Mouse (Mus musculus) embryonic facial prominence, embryonic 14.5 days (tissue): ENCODE measurements at regions not wholly inside any gene's neighbourhood (a gene's known extent, or its start where the extent isn't known, plus 50 kb on each side); places are given as distances from the start of the nearest gene placed in this dataset.
A peak's percentile ranks its signal among the peaks of the same experiment; 100 is the strongest.

Experiments used
- ATAC-seq: fragments of 200-750 bp; cut with Nextera tagmentation; 2 replicates; pipeline ENCODE4 v1.8.0; 2017; ENCODE audit warnings: low read depth, moderate number of reproducible peaks, moderate TSS enrichment
- DNase-seq: peaks from one replicate; pipeline ENCODE4 v3.0.0-alpha.2; 2015; ENCODE audit warnings: low spot score
- H3K27ac ChIP-seq: fragments of 300-500 bp; sonication (generic); replicated peaks from 2 replicates; pipeline ENCODE4 v1.5.1; 2014; ENCODE audit warnings: low read depth, mild to moderate bottlenecking, low read length, moderate library complexity
- H3K27me3 ChIP-seq: fragments of 300-500 bp; sonication (generic); replicated peaks from 2 replicates; pipeline ENCODE4 v1.6.1; 2014; ENCODE audit warnings: low read length; ENCODE audit not compliant: control insufficient read depth, insufficient read depth
- H3K36me3 ChIP-seq: fragments of 300-500 bp; sonication (generic); 2 replicates; pipeline ENCODE4 v1.6.1; 2014; ENCODE audit warnings: low read length, mixed read lengths; ENCODE audit not compliant: control insufficient read depth, insufficient read depth
- H3K4me1 ChIP-seq: fragments of 300-500 bp; sonication (generic); 2 replicates; pipeline ENCODE4 v1.6.1; 2014; ENCODE audit warnings: antibody characterized with exemption, low read length; ENCODE audit not compliant: control insufficient read depth, insufficient read depth
- H3K4me2 ChIP-seq: fragments of 300-500 bp; sonication (generic); 2 replicates; pipeline ENCODE4 v1.6.1; 2014; ENCODE audit warnings: low read depth, mild to moderate bottlenecking, low read length, moderate library complexity, mixed read lengths
- H3K4me3 ChIP-seq: fragments of 300-500 bp; sonication (generic); 2 replicates; pipeline ENCODE4 v1.5.1; 2014; ENCODE audit warnings: low read depth, mild to moderate bottlenecking, low read length
- H3K9ac ChIP-seq: fragments of 300-500 bp; sonication (generic); 2 replicates; pipeline ENCODE4 v1.6.1; 2014; ENCODE audit warnings: low read depth, mild to moderate bottlenecking, low read length, moderate library complexity, mixed read lengths
- H3K9me3 ChIP-seq: fragments of 300-500 bp; sonication (generic); 2 replicates; pipeline ENCODE4 v1.6.1; 2016; ENCODE audit warnings: low read length; ENCODE audit not compliant: control insufficient read depth
- WGBS: fragments of 180-500 bp; shearing (Covaris S2); extraction: QIAGEN DNeasy Blood & Tissue Kit; methylation state at CpG from one replicate; pipeline ENCODE4 v1.1.7; 2014; 5-methylcytosine and 5-hydroxymethylcytosine counted together

DNA sequence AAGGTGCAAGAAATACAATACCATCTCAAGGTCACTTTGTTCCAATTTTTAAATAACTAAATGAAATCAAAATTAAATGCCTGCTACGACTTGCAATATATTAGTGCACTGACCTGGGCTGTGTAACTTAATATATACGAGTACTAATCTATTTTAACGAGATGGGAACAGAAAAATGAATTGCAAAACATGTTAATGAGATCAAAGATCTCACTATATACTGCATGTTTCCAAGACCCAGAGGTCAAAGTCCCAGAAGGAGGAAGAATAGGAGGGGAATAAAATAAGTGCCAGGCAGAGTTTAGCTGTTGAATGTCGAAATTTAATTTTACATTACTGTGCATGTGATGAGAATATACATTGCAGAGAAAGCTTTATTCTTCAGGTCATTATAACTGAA, 614.7 kb downstream of the Kctd8 start:
- H3K27me3 ChIP-seq = no peaks in the 10 kb centered on the region
- no peak overlapping the region for H3K4me3 ChIP-seq
- ATAC-seq = no peak
- no peak overlapping the region for H3K9ac ChIP-seq
- H3K27ac ChIP-seq = no peak overlapping the region
- 73% methylated on average over 4 of the region's 4 CpGs for WGBS
- no peak overlapping the region for H3K4me2 ChIP-seq
- no peaks in the 10 kb centered on the region for H3K36me3 ChIP-seq
- no peaks in the 10 kb centered on the region for H3K9me3 ChIP-seq
- no peak for DNase-seq
- no peaks in the 10 kb centered on the region for H3K4me1 ChIP-seq

GRCm38 (mm10) chr5:68735186-68735585, 606.3 kb downstream of the Kctd8 start:
- H3K27me3 ChIP-seq = no peaks in the 10 kb centered on the region
- H3K4me2 ChIP-seq = no peak overlapping the region
- H3K9ac ChIP-seq = no peak overlapping the region
- ATAC-seq (no peak), DNase-seq (peak; percentile 10)
- WGBS = 33% methylated on average over 5 of the region's 5 CpGs
- no peak overlapping the region for H3K27ac ChIP-seq
- no peaks in the 10 kb centered on the region for H3K4me1 ChIP-seq
- H3K36me3 ChIP-seq = no peaks in the 10 kb centered on the region
- no peak overlapping the region for H3K4me3 ChIP-seq
- no peaks in the 10 kb centered on the region for H3K9me3 ChIP-seq

DNA sequence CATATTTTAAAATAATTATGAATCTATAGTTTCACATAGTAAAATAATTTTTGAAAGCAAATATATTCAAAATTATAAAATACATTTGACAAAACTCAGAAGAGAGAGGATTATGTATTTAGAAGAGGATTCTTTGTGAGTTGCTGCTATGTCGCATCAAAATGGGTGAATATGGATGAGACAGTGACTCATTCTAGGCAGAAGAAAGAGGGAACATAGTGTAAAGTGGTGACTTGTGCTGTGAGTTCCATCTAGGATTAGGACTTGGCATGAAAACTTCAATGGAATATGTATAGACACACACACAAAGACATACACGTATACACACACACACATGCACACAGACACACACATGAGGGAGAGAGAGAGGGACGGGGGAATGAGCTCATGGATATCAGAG, 591.0 kb downstream of the Kctd8 start:
- ATAC-seq = no peak
- no peak overlapping the region for H3K9ac ChIP-seq
- DNase-seq = no peak
- no peaks in the 10 kb centered on the region for H3K27me3 ChIP-seq
- H3K4me3 ChIP-seq = no peak overlapping the region
- no peak overlapping the region for H3K4me2 ChIP-seq
- WGBS = 79% methylated on average over 3 of the region's 3 CpGs
- no peaks in the 10 kb centered on the region for H3K36me3 ChIP-seq
- no peaks in the 10 kb centered on the region for H3K9me3 ChIP-seq
- no peaks in the 10 kb centered on the region for H3K4me1 ChIP-seq
- no peak overlapping the region for H3K27ac ChIP-seq

- no peak overlapping the region for H3K9ac ChIP-seq
- H3K4me1 ChIP-seq = no peaks in the 10 kb centered on the region
- no peak overlapping the region for H3K4me3 ChIP-seq
- H3K36me3 ChIP-seq = no peaks in the 10 kb centered on the region
- no peaks in the 10 kb centered on the region for H3K27me3 ChIP-seq
- no peak overlapping the region for H3K27ac ChIP-seq
- H3K9me3 ChIP-seq = no peaks in the 10 kb centered on the region
- no peak overlapping the region for H3K4me2 ChIP-seq
- DNase-seq (no peak), ATAC-seq (no peak)
These were observed 588.5 kb downstream of the Kctd8 start for GRCm38 (mm10) chr5:68753025-68753424.
